Mouse (Mus musculus) urinary bladder, postnatal 25 days (tissue): Measurements from ENCODE around the gene Gpr15.

Experiments used
- DNase-seq: peaks from one replicate; pipeline ENCODE4 v3.0.0; 2022; ENCODE audit warnings: low spot score

Gpr15 gene

DNA sequence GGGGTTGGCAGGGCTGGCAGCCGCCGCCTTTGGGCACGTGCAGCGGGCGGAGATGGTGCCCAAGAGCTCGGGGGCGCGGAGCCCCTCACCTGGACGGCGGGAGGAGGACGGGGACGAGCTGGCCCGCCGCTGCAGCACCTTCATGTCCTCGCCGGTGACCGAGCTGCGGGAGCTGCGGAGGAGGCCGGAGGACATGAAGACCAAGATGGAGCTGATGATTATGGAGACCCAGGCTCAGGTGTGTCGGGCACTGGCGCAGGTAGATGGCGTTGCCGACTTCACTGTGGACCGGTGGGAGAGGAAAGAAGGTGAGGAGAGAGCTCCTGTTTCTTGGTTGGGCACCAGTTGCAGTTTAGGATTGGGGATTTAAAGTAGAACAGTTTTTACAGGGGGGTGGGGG is 48.2 kb downstream of the Gpr15 start:
- DNase-seq: no peak

DNA sequence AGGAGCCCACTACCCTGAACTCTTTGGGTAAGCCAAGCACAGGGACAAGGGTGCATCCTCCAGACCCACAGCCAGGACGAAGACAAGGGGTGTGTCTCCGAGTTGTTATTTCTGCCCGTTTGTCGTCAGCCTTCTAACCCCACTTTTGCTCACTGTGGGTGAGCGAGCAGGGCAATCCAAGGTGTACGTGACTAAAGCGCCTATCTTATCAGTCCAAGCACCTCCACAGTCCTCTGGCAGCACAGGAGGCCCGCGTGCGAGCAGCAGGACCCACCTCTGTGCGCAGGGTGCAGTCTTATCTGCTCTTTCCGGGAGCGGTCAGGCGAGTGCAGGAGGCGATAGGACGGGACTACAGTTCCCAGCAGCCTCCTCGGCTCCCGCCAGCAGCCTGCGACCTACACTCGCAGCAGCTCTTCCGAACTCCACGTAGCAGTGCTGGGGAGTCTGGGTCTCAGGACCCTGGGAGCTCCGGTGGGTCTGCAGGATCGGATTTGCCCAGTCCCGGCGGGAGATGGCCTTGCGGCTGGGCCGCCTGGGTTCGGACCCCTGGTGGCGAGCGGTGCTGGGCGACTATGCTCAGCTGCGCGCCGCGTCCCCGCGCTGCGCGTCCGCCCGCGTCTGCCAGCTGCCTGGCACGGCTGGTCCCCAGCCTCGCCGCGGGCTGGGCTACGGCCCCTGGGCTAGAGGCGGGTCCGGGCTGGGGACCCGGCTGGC is 48.8 kb downstream of the Gpr15 start, which contains the start of gene Cpox:
Gene Cpox, plus strand, starts transcription at position 376 of the 714 bp plus-strand sequence.
- peak; percentile 69 for DNase-seq

DNA sequence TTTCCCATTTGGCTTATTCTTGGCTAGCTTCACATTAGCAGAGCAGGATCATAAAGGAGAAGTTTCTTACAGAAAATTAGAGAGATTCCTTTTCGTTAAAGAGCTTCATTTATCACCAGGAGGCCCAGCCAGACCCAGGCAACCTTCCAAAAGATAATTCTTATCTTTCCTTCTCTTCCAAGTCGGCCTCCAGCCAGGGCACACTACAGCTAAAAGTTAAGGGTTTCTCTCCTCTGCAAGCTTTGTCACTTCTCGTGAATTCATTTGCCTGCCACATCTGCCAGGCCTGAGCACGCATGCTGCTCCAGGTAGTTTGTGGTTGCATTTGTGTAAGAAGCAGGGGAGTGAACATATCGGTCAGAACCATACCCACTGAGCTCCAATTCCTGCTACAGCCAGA is 49.6 kb downstream of the Gpr15 start:
- DNase-seq: no peak

DNA sequence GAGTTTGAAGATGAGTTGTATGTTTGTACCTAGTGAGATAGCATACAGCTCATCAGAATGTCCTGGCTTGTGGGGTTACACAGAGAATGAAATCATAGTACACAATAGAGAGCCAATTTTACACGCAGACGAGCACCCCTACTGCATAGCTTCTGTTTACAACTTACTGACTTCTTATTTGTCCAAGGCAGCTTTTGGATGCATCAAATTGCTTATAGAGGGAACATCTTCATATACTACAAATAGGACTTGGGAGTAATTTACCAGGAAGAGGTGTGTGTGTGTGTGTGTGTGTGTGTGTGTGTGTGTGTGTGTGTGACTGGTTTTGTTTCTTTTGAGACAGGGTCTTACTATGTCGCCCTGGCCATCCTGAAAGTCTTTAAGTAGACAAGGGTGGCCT is 50.3 kb downstream of the Gpr15 start:
- no peak for DNase-seq
